Mouse (Mus musculus) olfactory bulb, adult 2 months (tissue): ENCODE data around the gene Eaf2.

Source experiments
- CTCF ChIP-seq: fragments of 200-500 bp; IDR thresholded peaks from 2 replicates; pipeline ENCODE4 v1.5.1; 2012; ENCODE audit warnings: low read depth, mild to moderate bottlenecking, low read length, moderate library complexity; ENCODE audit not compliant: insufficient read depth
- POLR2A ChIP-seq: fragments of 200-500 bp; IDR thresholded peaks from 2 replicates; pipeline ENCODE4 v1.6.1; 2012; ENCODE audit warnings: mild to moderate bottlenecking, low read depth, low read length, moderate library complexity; ENCODE audit not compliant: insufficient read depth

DNA sequence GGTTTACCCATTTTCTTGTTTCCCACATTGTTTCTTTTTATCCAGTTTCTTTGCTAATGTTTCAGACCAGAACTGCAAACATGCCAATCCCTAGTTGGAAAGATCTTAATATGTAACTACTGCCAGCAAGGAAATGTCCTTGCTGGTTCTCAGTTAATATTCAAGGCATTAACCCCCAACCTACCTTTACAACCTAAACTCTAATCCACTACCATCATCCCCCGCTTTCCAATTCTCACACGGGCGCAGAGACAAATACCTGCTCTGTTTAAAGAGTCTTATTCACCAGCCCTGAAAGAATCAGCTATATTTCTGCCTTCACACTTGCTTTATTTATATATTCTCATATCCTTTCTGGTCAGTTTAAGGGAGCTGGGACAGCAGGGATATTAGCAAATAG lies 66.2 kb downstream of the Eaf2 start:
- TF ChIP-seq CTCF (no peak), POLR2A (no peak)
